Mouse (Mus musculus): ENCODE measurements around the gene Rnf114.

DNA sequence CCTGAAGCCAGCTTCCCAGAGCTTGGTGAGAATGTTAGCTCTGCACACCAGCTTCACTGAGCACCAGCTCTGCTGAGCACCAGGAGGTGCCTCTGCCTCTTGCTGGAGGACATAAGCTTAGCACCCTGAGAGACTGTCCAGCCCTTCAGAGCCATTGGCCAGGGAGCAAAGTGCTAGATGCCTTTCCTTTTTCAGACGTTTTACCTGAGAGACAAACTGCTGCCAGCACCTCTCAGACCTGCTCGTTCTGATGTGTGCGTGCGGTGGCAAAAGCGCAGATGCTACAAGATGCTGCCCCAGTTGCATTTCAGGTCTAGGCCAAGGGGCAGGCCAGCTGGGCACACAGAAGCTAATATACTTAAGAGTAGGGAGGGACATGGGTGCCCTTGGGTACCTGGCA, 16.8 kb upstream of the Rnf114 start:
- TF ChIP-seq CTCF (conservative IDR thresholded peaks at IDR 0.05 in 1 of 2, IDR thresholded peaks at IDR 0.05 in 1 of 2; ENCODE audit: low read depth in 2 of 2, low read length in 2 of 2) (no peak), SIN3A (IDR thresholded peaks at IDR 0.05; ENCODE audit: low read length) (no peak), MAFK (IDR thresholded peaks at IDR 0.05; ENCODE audit: insufficient replicate concordance, low read length) (no peak), CHD2 (IDR thresholded peaks at IDR 0.05; ENCODE audit: low read length) (no peak), EP300 (IDR thresholded peaks at IDR 0.05; ENCODE audit: low read length) (no peak), USF1 (IDR thresholded peaks at IDR 0.05; ENCODE audit: low read depth, low read length) (no peak), ZKSCAN1 (IDR thresholded peaks at IDR 0.05; ENCODE audit: borderline replicate concordance, low read depth, low read length) (no peak), MEF2A (IDR thresholded peaks at IDR 0.05; ENCODE audit: borderline replicate concordance, low read depth, low read length) (no peak)
